Mouse (Mus musculus) inflammation-experienced regulatory T-cells, adult 6 months (primary cell): Measurements from ENCODE around the gene Padi1. TPM values are rescaled to one million over a fixed set of nuclear protein-coding genes. Genes with fewer than 3 reads are reported as not detected.
A peak's percentile ranks its signal among the peaks of the same experiment; 100 is the strongest.

Source experiments
- ATAC-seq: one replicate; pipeline ENCODE4 v1.8.0; 2017
- polyA plus RNA-seq, 3 experiments: library from polyadenylated mRNA; unstranded; fragments of 100-300 nt; shearing (Covaris generic); gene quantifications; one replicate each; pipeline ENCODE4 v1.2.1; 2017

Padi1 gene
- polyA plus RNA-seq, 3 experiments from 2014 or later = 0.28 to 0.36 TPM; not detected in 1

DNA sequence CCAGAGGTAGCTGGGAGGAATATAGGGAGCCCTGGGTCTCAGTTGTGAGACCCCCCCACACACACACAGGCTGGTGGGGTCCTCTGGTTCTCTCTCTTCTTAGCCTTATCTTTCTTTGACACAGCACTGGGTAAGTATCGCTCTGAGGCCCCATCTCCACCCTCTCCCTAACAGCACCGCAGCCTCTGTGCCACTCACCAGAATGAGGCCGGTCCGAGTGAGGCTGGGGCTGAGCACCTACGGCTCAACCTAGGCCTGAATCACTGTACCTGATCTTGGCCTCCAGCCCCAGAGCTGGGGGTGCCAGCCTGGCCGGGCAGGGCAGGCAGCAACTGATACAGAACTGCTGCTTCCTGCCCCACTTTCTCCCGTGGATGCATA is 15.2 kb upstream of the Padi1 start:
- no peak for ATAC-seq

DNA sequence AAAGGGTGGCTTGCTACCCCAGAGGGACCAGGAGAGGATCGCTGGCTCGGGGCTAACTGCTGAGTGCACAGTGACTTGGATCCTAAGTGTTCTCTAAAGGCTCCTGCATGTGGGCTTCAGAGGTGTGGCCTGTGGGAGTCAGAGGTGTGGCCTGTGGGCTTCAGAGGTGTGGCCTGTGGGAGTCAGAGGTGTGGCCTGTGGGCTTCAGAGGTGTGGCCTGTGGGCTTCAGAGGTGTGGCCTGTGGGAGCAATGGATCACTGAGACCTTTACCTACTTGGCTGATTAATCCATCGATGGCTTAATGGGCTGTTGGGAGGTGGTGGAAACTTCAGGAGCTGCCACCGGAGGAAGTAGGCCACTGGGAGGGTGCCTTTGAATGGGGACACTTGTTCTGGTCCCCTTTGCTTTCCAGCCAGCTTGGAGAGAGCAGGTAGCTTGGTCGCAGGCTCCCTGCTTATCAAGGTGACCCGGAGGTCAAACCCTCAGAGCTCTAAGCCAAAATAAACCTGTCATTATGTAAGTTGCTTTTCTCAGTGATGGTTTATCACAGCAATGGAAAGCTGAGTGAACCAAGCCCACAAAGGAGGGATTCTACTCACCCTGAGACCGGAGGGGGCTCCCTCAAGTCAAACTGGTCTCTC is 14.7 kb upstream of the Padi1 start:
- no peak for ATAC-seq

DNA sequence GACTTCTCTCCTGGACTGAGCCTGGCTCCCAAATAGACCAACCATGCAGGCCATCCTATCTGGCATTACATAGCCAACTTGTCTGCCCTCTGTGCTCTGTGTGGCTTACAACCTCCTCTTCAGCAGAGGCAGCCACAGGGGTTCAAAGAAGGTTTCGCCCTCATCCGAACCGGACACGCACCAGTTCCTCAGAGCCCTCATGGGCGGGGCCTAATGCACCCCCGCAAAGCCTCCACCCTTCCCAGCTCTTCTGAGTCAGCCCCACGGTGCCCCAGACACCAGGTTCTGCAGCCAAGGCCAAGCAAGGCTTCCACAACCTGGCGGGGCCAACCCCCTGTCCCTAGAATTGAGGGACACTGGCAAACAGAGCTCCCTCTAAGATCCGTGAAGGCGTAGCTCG is 13.7 kb upstream of the Padi1 start:
- no peak for ATAC-seq

DNA sequence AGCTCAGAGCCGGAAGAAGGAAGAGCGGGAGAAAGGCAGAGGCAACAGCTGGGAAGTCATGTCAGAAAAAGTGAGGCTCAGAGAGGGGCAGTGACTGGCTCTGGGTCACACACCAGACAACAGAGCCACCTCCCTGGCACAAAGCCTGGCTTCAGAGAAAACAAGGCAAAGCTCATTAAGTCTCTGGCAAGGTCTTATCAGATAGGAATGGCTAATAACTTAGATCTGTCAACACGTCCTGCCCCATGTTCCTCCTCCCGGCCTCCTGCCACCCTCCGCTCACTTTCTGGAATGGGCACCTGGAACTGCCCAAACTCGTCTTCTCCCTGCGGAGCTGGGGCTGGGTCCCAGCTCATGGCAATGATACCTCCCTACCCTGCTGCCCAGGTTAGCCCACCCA is 12.2 kb upstream of the Padi1 start:
- ATAC-seq = no peak

DNA sequence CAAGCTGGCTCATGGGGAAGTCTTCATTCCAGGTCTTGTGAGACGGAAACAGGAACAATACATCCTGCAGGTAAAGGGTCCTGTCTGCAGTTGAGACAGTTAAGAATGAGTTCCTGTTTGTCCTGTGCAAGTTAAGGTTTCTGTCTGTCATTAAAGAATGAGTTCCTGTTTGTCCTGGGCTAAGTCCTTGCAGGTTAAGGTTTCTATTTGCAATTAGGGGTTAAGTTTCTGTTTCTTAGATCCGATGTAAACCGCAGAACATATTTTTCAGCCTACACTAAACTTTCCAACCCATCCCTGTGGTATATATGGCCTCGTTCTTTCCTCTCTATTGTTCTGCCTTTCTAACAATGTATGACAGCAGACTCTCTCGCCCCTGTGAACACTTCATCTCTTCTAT is 11.5 kb upstream of the Padi1 start:
- peak; percentile 56 for ATAC-seq

DNA sequence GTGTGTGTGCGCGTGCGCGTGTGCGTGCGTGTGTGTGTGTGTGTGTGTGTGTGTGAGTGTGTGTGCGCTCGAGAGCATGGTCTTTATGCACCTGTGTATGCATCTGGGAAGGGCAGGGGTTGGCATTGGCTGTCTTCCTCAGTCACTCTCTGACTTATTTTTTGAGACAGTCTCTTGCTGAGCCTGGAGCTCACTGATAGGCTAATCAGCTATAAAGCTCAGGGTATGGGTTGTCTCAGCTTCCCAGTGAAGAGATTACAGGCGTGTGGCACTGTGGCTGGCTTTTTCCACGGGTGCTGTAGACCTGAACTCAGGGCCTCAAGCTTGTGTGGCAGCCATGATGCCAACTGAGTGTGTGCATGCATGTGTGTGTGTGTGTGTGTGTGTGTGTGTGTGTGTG is 9.6 kb upstream of the Padi1 start:
- no peak for ATAC-seq

DNA sequence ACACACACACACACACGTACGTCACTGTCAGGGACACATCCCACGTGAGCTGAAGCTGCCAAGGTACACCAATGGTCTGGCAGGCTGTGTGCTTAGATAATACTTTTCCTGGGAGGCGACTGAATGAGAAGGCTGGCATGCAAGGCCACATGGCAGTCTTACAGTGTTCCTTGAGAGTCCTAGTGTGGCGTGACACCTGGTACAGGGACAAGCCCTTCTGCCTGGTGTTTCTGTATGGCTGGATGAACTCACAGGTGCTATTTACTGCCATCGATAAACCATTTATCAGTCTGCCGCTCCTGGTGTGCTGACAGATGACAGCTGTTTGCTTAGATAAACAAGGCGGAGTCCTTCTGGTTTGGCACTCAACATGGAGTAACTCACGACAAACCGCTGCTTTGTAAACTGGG is 8.9 kb upstream of the Padi1 start:
- ATAC-seq = no peak

DNA sequence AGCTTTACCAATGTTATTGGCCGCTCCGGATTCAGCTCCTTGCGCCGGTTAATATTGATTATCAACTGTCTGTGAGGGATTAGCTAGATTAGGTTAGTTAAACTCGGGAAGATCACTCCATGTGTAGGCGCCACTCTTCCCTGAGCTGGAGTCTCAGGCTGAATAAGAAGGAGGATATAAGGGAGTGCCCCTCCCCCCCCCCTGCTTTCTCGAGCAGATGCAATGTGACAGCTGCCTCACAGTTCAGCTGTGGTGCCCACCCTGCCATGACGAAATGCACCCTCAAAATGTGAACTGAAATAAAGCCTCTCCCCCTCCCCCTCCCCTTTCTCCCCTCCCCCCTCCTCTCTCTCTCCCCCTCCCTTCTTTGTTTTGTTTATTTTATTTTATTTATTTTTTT is 8.0 kb upstream of the Padi1 start:
- no peak for ATAC-seq

DNA sequence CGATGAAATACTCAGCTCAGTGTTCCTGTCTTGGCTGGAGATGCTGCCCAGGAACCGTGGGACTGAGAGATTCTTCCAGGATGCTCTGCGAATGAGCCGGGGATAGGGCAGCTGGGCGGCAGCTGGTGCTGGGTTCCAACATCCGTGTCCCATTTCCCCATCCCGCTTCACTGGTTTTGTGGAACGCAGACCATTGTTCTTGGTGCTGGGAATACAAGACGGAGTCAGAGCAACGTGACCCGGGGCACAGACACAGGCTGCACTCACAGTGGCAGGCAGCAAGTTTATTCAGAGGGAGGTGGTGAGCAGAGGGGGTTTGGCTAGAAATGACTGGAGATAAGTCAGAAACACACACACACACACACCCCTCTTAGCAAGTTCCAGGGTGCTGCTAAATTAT is 3.7 kb upstream of the Padi1 start:
- ATAC-seq = no peak

DNA sequence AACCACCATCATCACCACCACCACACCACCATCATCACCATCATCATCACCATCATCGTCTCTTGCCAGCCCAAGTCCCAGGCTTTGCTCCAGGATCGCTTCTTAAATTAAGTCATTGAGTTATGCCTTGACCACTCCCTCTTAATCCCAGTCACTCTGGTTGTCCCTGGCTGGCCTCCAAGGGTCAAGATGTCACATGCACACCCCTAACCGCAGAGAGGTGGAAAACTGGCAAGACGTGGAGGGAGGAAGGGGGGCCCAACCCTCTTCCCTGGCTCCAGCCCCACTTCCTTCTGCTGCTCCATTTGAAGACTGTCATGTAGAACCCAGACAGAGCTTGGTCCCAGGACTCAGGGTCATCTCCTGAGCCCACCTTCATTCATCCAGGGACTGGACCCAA is 587 bp downstream of the Padi1 start:
- ATAC-seq = no peak

DNA sequence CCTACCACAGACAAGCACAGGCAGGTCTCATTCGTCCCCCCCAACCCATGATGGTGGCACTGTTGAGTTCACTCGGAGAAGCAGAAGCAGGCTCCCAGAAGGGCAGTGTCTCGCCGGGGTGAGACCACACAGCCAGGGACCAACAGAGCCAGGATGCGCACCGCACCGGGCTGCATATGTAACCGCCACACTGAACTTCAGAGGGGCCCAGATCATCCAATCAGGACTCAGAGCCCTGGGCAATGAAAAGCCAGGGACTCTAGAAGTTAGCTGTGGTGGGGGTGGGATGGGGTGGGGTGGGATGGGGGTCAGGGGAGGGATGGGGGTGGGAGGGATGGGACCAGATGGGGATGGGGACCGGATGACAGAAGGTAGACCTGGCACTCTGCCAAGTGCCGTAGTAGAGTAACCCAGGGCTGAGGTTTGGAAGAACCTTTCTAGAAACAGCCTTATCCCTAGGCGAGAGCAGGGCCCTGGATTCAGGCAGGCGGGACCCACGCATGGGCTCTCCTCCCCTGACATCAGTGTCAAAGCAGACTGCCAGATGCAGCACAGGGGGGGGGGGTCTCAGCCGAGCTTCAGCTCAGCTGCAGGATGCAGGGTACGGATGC is 1.8 kb downstream of the Padi1 start:
- ATAC-seq = no peak

DNA sequence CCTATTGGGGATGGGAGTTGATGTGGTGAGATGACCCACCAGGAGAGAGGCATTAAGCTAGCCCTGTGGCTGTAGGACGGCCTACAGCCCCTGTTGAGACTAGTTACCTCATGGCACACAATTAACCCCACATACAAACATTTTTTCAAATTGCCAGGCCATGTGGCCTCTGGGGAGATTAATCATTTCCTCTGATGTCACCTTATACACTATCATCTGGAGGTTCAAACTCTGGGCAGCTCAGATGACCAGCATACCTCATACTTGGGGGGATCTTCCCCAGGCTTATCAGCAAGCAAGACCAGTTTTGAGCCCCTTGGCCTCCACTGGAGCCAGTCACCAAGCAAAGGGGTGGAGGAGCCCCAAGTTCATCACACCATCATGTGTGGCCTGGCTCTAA is 2.7 kb downstream of the Padi1 start:
- ATAC-seq = no peak

DNA sequence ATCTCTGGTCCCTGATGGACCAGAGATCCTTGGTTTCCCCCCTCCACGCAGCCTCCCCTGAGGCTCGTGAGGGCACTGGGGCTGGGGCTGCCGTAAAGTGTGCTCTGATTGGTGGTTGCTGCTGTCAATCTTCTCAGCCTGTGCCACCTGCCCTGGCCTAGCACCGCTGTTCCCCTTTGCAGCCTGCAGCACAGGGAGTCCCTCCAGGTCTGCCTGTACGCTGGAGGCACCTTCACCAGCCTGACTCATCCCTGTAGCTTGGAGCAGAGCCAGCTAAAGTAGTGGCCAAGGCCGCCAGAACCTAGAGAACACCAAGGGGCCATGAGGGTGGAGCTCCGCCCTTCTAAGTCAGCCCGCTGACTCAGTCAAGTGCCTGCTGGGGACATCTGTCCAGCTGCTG is 7.7 kb downstream of the Padi1 start:
- no peak for ATAC-seq

DNA sequence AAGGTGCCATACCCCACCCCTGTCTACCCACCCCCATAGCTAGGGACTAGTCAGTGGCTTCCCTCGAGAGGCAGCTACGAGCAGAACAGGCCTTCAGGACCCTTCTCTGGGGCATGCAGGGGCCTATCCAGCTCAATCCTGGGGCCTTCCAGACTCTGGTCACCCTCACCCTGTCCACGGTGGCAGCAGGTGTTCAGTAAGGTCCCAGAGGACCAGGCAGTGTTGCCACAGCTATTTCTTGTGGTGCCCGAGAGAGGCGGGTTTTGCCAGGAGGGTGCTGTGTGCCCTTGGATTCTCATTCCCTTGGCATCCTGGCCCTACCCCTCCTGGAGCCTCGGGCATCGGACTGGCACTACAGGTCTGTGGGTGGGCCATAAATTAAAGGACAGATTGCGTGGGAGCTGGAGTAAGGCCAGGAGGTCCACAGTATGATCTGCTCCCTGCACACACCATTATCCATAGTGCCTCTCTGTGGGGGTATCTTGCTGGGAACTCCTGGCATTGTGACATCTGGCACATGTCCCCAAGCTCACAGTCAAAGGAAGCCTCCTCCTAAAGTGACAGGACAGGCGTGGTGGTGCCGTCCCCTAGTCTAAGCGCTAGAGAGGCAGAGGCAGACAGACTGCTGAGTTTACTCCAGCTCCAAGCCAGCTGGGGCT is 9.2 kb downstream of the Padi1 start:
- no peak for ATAC-seq

DNA sequence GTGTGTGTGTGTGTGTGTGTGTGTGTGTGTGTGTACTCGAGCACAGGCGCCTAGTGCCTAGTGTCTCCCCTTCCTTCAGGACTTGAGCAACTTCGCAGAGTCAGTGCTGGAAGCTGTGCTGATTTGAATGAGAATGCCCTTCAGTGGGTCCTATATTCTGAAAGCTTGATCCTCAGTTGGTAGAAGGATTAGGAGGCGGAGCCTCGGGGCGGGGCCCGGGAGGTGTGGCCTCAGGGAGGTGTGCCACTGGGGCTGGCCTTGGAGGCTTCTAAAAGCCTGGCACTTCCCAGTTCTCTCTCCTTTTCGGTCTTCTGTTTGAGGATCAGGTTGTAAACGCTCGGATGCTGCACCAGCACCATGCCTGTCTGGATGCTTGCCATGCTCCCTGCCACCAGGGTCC is 9.9 kb downstream of the Padi1 start:
- ATAC-seq = no peak

DNA sequence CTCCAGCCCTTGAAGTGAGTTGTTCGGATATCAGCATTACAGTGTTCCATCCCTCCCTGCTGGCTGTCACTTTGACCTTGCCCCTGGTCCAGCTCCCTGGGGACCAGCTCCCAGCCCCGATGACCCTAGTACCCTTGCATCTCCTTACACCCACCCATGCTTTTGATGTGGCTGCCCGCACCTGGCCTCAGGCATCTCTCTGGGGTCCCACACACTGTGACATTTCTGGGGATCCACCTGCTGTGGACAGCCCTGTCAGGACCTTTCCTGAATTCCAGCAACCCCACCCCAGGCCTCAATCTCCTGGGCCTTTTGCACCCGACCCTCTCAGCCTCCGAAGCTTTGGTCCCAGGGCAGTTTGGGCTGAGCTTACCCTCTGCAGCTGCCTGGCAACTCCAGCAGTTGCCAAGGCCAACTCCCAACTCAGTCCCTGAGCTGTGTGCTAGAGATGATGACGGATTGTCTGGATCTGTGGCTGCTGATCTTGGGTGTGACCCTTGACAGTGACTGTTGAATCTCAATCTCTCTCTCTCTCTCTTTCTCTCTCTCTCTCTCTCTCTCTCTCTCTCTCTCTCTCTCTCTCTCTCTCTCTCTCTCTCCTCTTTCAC is 11.1 kb downstream of the Padi1 start:
- ATAC-seq = no peak

DNA sequence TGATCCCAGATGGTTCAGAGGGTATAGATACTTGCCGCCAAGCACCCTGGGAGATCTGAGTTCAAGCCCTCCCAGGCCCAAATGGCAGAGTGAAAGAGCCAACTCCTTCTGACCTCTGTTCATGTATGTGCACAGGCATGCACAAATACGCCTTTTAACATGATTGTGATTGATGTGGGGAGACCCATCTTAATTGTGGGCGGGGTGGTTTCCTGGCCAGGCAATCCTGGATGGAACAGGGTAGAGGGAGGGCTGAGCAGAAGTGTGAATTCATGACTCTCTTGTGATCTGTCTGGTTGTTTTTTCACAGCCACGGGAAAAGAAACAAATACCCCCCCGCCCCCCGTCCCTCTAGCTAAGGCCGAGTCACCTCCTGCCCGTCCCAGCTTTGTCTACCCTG is 12.8 kb downstream of the Padi1 start:
- ATAC-seq = no peak

DNA sequence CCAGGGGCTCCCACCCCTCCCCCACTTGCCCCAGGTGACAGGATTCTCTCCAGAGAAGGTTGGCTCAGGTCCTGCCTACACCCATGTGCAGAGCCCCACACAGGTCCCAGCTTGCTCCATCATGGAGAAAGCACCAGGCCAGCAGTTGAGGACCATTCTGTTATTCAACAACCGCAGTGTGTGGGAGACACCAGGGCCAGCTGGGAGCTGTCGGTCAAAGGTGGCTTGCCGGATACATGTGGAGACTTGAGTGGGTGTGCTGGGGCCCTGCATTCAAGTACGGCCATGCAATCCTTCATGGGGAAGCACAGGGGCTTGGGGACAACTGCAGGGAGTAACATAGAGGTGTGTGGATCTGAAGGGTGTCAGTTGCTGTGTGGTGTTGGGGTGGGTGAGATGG is 13.8 kb downstream of the Padi1 start:
- ATAC-seq = no peak

DNA sequence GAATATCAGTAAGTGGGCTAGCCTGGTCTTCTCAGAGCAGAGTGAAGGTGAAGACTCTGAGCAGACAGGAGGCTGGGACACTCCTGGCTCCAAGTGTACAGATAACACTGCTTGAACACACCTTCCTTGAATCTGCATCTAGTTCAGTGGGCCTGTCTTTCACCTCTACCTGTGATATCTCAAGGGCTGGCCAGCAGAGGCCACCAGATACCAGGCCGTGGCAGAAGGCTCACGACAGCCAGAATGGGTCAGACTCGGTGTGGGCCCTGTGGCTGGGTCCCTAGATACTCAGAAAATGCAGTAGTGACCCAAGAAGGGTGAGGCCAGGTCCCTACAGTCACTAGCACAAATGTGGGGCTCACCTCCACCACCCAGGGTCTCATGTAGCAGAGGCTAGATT is 18.3 kb downstream of the Padi1 start:
- no peak for ATAC-seq

DNA sequence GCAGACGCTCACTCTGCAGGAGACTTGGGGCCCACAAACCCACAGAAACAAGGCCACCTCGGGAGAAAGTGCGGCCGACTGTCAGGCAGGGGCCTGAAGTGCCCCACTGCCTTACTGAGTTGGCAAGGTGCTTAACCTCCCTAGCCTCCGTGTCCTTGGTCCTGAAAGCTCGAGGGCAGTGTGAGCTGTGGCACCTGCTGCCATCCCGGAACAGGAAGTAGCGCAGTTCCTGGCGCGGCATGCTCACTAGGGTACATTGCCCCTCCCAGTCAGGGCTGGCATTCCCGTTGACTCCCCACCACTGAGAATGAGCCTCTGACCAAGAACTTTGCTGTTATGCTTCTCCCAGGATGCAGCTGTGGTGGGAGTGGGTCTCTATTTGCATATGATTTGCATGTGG is 19.6 kb downstream of the Padi1 start:
- ATAC-seq = no peak

DNA sequence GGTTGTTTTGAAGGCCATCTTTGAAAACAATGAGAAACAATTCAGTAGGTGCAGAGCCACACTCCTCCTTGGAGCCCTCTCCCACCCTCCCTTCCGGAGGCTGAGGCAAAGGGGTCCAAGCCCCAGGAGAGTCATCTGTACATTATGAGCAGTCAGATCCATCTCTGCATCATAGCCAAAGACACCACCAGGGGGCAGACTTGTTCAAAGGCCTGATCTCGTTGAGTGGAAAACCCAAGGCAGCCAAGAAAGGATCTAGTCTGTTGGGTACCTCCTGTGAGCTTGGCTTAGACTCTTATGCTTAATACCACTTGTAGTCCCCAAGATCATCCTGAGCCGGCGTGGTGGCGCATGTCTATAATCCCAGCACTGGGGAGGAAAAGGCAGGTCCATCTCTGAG is 23.6 kb downstream of the Padi1 start:
- no peak for ATAC-seq

DNA sequence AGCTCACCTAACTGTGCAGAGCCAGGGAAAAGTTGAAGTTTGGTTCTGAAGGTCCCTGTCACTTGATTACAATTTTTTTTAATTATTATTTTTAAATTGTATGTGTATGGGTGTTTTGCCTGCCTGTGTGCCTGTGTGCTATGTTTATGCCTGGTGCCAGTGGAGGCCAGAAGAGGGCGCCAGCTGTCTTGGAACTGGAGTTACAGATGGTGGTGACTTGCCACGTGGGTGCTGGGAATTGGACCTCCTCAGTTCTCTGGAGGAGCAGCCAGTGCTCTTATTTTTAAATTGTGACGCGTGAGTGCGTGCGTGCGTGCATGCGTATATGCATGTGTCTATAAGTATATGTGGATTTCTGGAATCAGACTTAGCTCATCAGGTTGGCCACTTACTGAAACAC is 28.2 kb downstream of the Padi1 start:
- no peak for ATAC-seq

DNA sequence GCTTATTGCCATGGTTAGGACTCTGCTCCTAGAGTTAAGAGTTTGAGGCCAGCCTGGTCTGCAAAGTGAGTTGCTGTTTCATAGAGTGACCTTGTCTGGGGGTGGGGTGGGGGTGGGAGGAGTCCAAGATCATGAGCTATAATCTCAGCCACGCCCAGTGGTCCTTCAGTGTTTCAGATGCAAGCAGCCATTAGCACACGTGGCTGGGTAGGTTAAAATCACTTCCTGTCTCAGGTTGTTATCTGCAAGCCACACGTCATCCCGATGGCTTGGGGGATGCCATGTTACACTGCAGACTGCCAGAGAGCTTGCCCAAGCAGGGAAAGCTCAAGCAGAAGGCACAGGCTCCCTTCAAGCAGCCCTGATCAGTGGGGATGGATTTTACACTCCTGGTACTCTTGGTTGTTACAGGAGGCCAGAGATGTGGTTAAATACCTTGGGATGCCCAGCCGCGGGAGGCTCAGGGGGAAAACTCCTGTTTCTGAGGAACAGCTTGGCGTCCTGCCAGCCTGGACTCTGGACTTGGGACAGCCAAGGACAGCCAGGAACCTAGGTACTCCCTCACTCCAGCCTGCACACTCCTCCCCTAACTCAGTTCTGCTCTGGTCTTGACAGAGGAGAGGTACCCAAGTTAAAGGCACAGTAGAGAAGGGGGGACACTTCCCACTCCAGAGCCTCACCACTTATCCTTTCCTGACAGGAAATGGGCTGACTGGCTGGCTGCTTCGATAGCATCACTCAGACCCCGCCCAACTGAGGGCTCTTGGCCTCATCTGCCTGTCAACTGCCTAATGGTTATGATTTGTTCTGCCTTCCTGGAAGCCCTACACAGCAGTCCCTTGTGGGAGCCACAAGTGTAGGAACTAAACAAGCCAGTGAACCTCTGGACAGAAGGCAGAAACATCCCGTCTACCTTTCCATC is 29.3 kb downstream of the Padi1 start:
- ATAC-seq = peak; percentile 55
